Mouse (Mus musculus) E14TG2a.4 (cell line): ENCODE measurements around the gene Sos1.

ENCODE experiments used
- CTCF ChIP-seq: conservative IDR thresholded peaks from 2 replicates; pipeline ENCODE4 v1.5.1; 2014; ENCODE audit warnings: low read length
- NANOG ChIP-seq: IDR thresholded peaks from 2 replicates; pipeline ENCODE4 v1.6.1; 2014; ENCODE audit warnings: borderline replicate concordance, low read length, mixed read lengths
- POU5F1 ChIP-seq: IDR thresholded peaks from 2 replicates; pipeline ENCODE4 v1.6.1; 2014; ENCODE audit warnings: low read length, borderline replicate concordance

DNA sequence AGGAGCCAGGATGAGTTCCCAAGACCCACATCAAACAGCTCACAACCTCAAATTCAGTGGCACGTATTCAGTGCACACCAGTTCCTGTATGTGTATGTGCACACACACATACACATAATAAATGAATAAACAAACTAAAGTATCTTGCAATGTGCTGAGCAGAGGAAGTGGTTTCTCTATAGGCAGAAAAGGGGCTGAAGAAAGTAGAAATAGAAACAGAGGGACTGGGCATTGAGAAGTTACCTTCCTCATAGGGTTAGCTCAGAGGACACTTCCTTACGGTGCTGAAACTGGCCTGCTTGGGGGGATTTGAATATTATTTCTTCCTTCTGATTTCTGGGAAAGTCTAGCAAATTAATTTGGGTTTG is 21.5 kb upstream of the Sos1 start:
- TF ChIP-seq CTCF (0 out of 2 replicates have a peak, but pooled peaks have one; percentile 5), POU5F1 (no peak), NANOG (no peak)
